ENCODE assay signal across 16 mouse cellular contexts in the genomic region with DNA sequence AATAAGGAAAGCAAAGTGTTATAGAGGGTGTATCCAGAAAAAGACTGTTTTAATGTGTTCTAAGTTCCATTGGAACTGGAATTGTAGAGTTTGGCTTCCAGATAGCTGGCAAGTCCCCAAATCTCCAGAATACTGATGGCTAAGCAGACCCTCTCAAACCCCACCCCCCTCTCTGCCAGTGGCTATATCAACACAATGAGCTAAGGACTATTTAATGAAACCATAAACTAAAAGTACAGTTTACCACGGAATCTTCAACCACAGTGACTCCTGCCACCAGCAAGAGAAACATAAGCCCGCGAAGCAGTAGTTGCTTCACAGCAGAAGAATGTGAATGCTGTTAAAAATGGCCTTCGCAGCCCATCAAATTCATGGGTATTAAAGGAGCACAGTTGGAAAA. TPM values are rescaled to one million over a fixed set of nuclear protein-coding genes. Genes with fewer than 3 reads are reported as not detected.
DNase-seq lines count a peak whose midpoint lies in the region; ATAC-seq and TF ChIP-seq lines count a peak whose summit lies in the region.
"Had no signal": no experiment of that assay in that cellular context is flagged by ENCODE, and none has a peak within 500 bp of the region (broad histone marks: within the 10 kb centered on the region; RNA-seq: fewer than 3 reads in every experiment).

No protein-coding gene starts in this region.

- H3K36me3 ChIP-seq in embryonic facial prominence, embryonic 13.5 days = peaks cover 10% of the 10 kb centered on the region
- peaks cover 7% of the 10 kb centered on the region; the same call in 1 of the 2 replicates for H3K36me3 ChIP-seq in embryonic facial prominence, embryonic 10.5 days (replicated peaks)
- H3K36me3 ChIP-seq in kidney, embryonic 15.5 days = no peaks in the 10 kb centered on the region; the same call in 1 of the 2 replicates
- no peaks in the 10 kb centered on the region for H3K36me3 ChIP-seq in kidney, adult 2 months (ENCODE audit: control insufficient read depth, insufficient read depth, low read length)
- no peaks in the 10 kb centered on the region for H3K36me3 ChIP-seq in C2C12 (ENCODE audit: control insufficient read depth, insufficient read depth)
- 0 out of 2 replicates have a peak, but pooled peaks cover 2% of the 10 kb centered on the region for H3K36me3 ChIP-seq in limb, embryonic 15.5 days
- H3K36me3 ChIP-seq: hindbrain, embryonic 13.5 days had no signal

- H3K79me2 ChIP-seq in C2C12 (ENCODE audit: control insufficient read depth, insufficient read depth) = no peaks in the 10 kb centered on the region

- no peak for TF ChIP-seq CTCF in kidney, adult 2 months (conservative IDR thresholded peaks at IDR 0.05; ENCODE audit: insufficient read depth, insufficient read length, low read depth, low read length)
- no peak for TF ChIP-seq CTCF in C2C12 (IDR thresholded peaks at IDR 0.05; ENCODE audit: control insufficient read depth, insufficient read depth, insufficient read length)

- H3K4me1 ChIP-seq in embryonic facial prominence, embryonic 13.5 days = peaks cover 52% of the 10 kb centered on the region
- H3K4me1 ChIP-seq in embryonic facial prominence, embryonic 10.5 days = peaks cover 48% of the 10 kb centered on the region
- peaks cover 44% of the 10 kb centered on the region for H3K4me1 ChIP-seq in kidney, embryonic 15.5 days
- H3K4me1 ChIP-seq in kidney, adult 2 months (ENCODE audit: control insufficient read depth, insufficient read depth, low read length) = no peaks in the 10 kb centered on the region
- H3K4me1 ChIP-seq in limb, embryonic 15.5 days = peaks cover 60% of the 10 kb centered on the region

- no peak overlapping the region for H3K4me3 ChIP-seq in embryonic facial prominence, embryonic 13.5 days
- H3K4me3 ChIP-seq in embryonic facial prominence, embryonic 10.5 days = no peak overlapping the region
- no peak overlapping the region for H3K4me3 ChIP-seq in kidney, embryonic 15.5 days (replicated peaks)
- H3K4me3 ChIP-seq in kidney, adult 2 months (ENCODE audit: insufficient read depth, low read depth, low read length) = no peak overlapping the region
- H3K4me3 ChIP-seq in C2C12 (ENCODE audit: insufficient read depth, poor library complexity, severe bottlenecking) = no peak overlapping the region
- no peak overlapping the region for H3K4me3 ChIP-seq in limb, embryonic 15.5 days
- H3K4me3 ChIP-seq: embryonic facial prominence, embryonic 12.5 days; hindbrain, embryonic 13.5 days had no signal

- 56% methylated on average over 4 of the region's 4 CpGs for WGBS in embryonic facial prominence, embryonic 13.5 days
- 88% methylated on average over 4 of the region's 4 CpGs for WGBS in embryonic facial prominence, embryonic 10.5 days
- WGBS in kidney, embryonic 15.5 days = 58% methylated on average over 4 of the region's 4 CpGs
- 64% methylated on average over 4 of the region's 4 CpGs for WGBS in kidney, adult 2 months
- WGBS in limb, embryonic 15.5 days = 33% methylated on average over 4 of the region's 4 CpGs

- peak overlapping the region; percentile 65; the same call in 1 of the 2 replicates for H3K27ac ChIP-seq in embryonic facial prominence, embryonic 13.5 days
- H3K27ac ChIP-seq in embryonic facial prominence, embryonic 10.5 days (replicated peaks) = no peak overlapping the region
- peak overlapping the region; percentile 66 for H3K27ac ChIP-seq in kidney, embryonic 15.5 days
- no peak overlapping the region for H3K27ac ChIP-seq in kidney, adult 2 months (ENCODE audit: insufficient read depth, low read depth, low read length)
- H3K27ac ChIP-seq in limb, embryonic 15.5 days = peak overlapping the region; percentile 80
- H3K27ac ChIP-seq: embryonic facial prominence, embryonic 12.5 days; hindbrain, embryonic 13.5 days; liver, embryonic 14.5 days had no signal

- no peak for TF ChIP-seq POLR2A in kidney, adult 2 months (IDR thresholded peaks at IDR 0.05; ENCODE audit: low read depth, low read length)

- H3ac ChIP-seq in C2C12 (ENCODE audit: control insufficient read depth, insufficient read length, low read depth) = no peak overlapping the region

- no peaks in the 10 kb centered on the region for H3K27me3 ChIP-seq in embryonic facial prominence, embryonic 13.5 days
- H3K27me3 ChIP-seq in embryonic facial prominence, embryonic 10.5 days (replicated peaks; ENCODE audit: low read depth, poor library complexity, severe bottlenecking) = peaks cover 32% of the 10 kb centered on the region
- peaks cover 8% of the 10 kb centered on the region for H3K27me3 ChIP-seq in kidney, embryonic 15.5 days
- H3K27me3 ChIP-seq in kidney, adult 2 months (replicated peaks; ENCODE audit: control insufficient read depth, insufficient read depth, low read length) = no peaks in the 10 kb centered on the region
- no peaks in the 10 kb centered on the region for H3K27me3 ChIP-seq in C2C12 (ENCODE audit: control insufficient read depth, insufficient read depth, insufficient read length)
- H3K27me3 ChIP-seq in limb, embryonic 15.5 days = 0 out of 2 replicates have a peak, but pooled peaks cover 5% of the 10 kb centered on the region
- H3K27me3 ChIP-seq: embryonic facial prominence, embryonic 12.5 days had no signal

- H3K4me2 ChIP-seq in embryonic facial prominence, embryonic 13.5 days = peak overlapping the region; percentile 71; the same call in 1 of the 2 replicates
- H3K4me2 ChIP-seq in kidney, embryonic 15.5 days = no peak overlapping the region
- no peak overlapping the region; the same call in 1 of the 2 replicates for H3K4me2 ChIP-seq in limb, embryonic 15.5 days
- H3K4me2 ChIP-seq: embryonic facial prominence, embryonic 12.5 days; hindbrain, embryonic 13.5 days had no signal

- H3K9ac ChIP-seq in embryonic facial prominence, embryonic 13.5 days = no peak overlapping the region
- H3K9ac ChIP-seq in kidney, embryonic 15.5 days = no peak overlapping the region
- H3K9ac ChIP-seq in limb, embryonic 15.5 days = no peak overlapping the region
- H3K9ac ChIP-seq: embryonic facial prominence, embryonic 12.5 days; hindbrain, embryonic 13.5 days; liver, embryonic 14.5 days had no signal

- H3K79me3 ChIP-seq in C2C12 (ENCODE audit: low read depth) = no peaks in the 10 kb centered on the region

- ATAC-seq in embryonic facial prominence, embryonic 13.5 days (ENCODE audit: insufficient number of reproducible peaks, insufficient read depth, low FRiP score, low TSS enrichment, low read depth) = no peak
- no peak for ATAC-seq in kidney, embryonic 15.5 days (replicated peaks; ENCODE audit: low FRiP score)
- peak; percentile 66 for ATAC-seq in limb, embryonic 15.5 days (ENCODE audit: insufficient number of reproducible peaks, low FRiP score, low TSS enrichment, low read depth)
- ATAC-seq: forebrain, embryonic 16.5 days had no signal

- H3K9me3 ChIP-seq in embryonic facial prominence, embryonic 13.5 days = no peaks in the 10 kb centered on the region
- H3K9me3 ChIP-seq in embryonic facial prominence, embryonic 10.5 days = no peaks in the 10 kb centered on the region
- no peaks in the 10 kb centered on the region for H3K9me3 ChIP-seq in kidney, embryonic 15.5 days (replicated peaks)
- no peaks in the 10 kb centered on the region for H3K9me3 ChIP-seq in limb, embryonic 15.5 days
- H3K9me3 ChIP-seq: embryonic facial prominence, embryonic 12.5 days; hindbrain, embryonic 13.5 days had no signal

- no peak for DNase-seq in embryonic facial prominence, embryonic 10.5 days (ENCODE audit: low spot score)
- no peak for DNase-seq in kidney, adult 2 months
- DNase-seq in ovary, postnatal 10 days (ENCODE audit: low spot score) = no peak
- no peak for DNase-seq in adrenal gland, postnatal 36 days
- DNase-seq: adrenal gland, postnatal 14 days; cerebellum, postnatal 36 days; right cerebral cortex, postnatal 14 days had no signal

TF ChIP-seq in C2C12, 6 proteins besides CTCF, POLR2A, EP300 and RAD21:
- TF ChIP-seq CEBPB (IDR thresholded peaks at IDR 0.05; ENCODE audit: low read depth) = peak; percentile 8
- TF ChIP-seq USF1 (IDR thresholded peaks at IDR 0.05; ENCODE audit: low read depth) = no peak

RNA-seq across cellular contexts. Expression of a gene that starts 4.4 kb away (rescaled TPM):
- 43.9 and 67.9 TPM in 2 replicates for polyA plus RNA-seq in embryonic facial prominence, embryonic 13.5 days (2015; fragmentation: Nextera tagmentation; extraction: Ambion mirVana)
- polyA plus RNA-seq in embryonic facial prominence, embryonic 10.5 days (2016; fragmentation: Nextera tagmentation; extraction: Ambion mirVana) = 10.8 and 15.2 TPM in 2 replicates
- polyA plus RNA-seq in kidney, embryonic 15.5 days (2015; fragmentation: Nextera tagmentation; extraction: Ambion mirVana) = 20.0 and 25.3 TPM in 2 replicates
- polyA plus RNA-seq in kidney, adult 2 months (2012; rRNA removed) = 16.5 and 16.8 TPM in 2 replicates
- polyA plus RNA-seq in C2C12 (2012; fragmentation: generic; extraction: Trizol) = 0.01 TPM
- 99.3 and 106 TPM in 2 replicates for polyA plus RNA-seq in limb, embryonic 15.5 days (2015; fragmentation: Nextera tagmentation; extraction: Ambion mirVana)
- total RNA-seq in adrenal gland, postnatal 36 days (2021) = 10 to 100 TPM; 15.9 to 18.9 TPM
- total RNA-seq: megakaryocyte-erythroid progenitor cell, adult 5-6 weeks had no signal

Comparison
In these comparisons a context has a peak if more than half of its experiments do, and no peak if none do; other contexts are left out.
1. H3K27ac ChIP-seq: peak in embryonic facial prominence, embryonic 13.5 days (single experiment), kidney, embryonic 15.5 days (single experiment) and limb, embryonic 15.5 days (single experiment); none in embryonic facial prominence, embryonic 10.5 days (single experiment) and kidney, adult 2 months (single experiment).
2. RNA of a gene that starts 4.4 kb away (polyA plus RNA-seq): 99.3 to 106 TPM in limb, embryonic 15.5 days, 43.9 to 67.9 TPM in embryonic facial prominence, embryonic 13.5 days, 20.0 to 25.3 TPM in kidney, embryonic 15.5 days, 16.5 to 16.8 TPM in kidney, adult 2 months and 10.8 to 15.2 TPM in embryonic facial prominence, embryonic 10.5 days; 0.01 TPM in C2C12 (single experiment); every median in the first group is over 10 times any median in the second.